Mouse (Mus musculus): Measurements from ENCODE around the gene Duox1. TPM values are rescaled to one million over a fixed set of nuclear protein-coding genes. Genes with fewer than 3 reads are reported as not detected.

Duox1 gene
- polyA plus RNA-seq, 1 experiment: not detected

GRCm38 (mm10) chr2:122370101-122370750 lies 54.8 kb downstream of the Duox1 start:
- H3K4me3 ChIP-seq (ENCODE audit: insufficient read depth, low read length): no peak overlapping the region
- H3K27ac ChIP-seq (ENCODE audit: insufficient read depth, low read depth, low read length): no peak overlapping the region
- peaks cover 4% of the 10 kb centered on the region; the same call in 1 of the 2 replicates for H3K4me1 ChIP-seq (ENCODE audit: control insufficient read depth, insufficient read depth, low read length)
- TF ChIP-seq POLR2A (IDR thresholded peaks at IDR 0.05; ENCODE audit: borderline replicate concordance, low read depth, low read length): no peak
- no peak for TF ChIP-seq CTCF (IDR thresholded peaks at IDR 0.05; ENCODE audit: low read depth, low read length)

- H3K4me3 ChIP-seq (ENCODE audit: insufficient read depth, low read length): no peak overlapping the region
- TF ChIP-seq POLR2A (IDR thresholded peaks at IDR 0.05; ENCODE audit: borderline replicate concordance, low read depth, low read length) (no peak), CTCF (IDR thresholded peaks at IDR 0.05; ENCODE audit: low read depth, low read length) (no peak)
- no peak overlapping the region for H3K27ac ChIP-seq (ENCODE audit: insufficient read depth, low read depth, low read length)
- H3K4me1 ChIP-seq (ENCODE audit: control insufficient read depth, insufficient read depth, low read length): peaks cover 4% of the 10 kb centered on the region; the same call in 1 of the 2 replicates
These were observed 56.6 kb downstream of the Duox1 start for GRCm38 (mm10) chr2:122372067-122372466.

GRCm38 (mm10) chr2:122372541-122372940 lies 57.1 kb downstream of the Duox1 start:
- H3K4me1 ChIP-seq (ENCODE audit: control insufficient read depth, insufficient read depth, low read length): peaks cover 4% of the 10 kb centered on the region; the same call in 1 of the 2 replicates
- TF ChIP-seq CTCF (IDR thresholded peaks at IDR 0.05; ENCODE audit: low read depth, low read length): no peak
- no peak for TF ChIP-seq POLR2A (IDR thresholded peaks at IDR 0.05; ENCODE audit: borderline replicate concordance, low read depth, low read length)
- no peak overlapping the region for H3K4me3 ChIP-seq (ENCODE audit: insufficient read depth, low read length)
- no peak overlapping the region for H3K27ac ChIP-seq (ENCODE audit: insufficient read depth, low read depth, low read length)

GRCm38 (mm10) chr2:122374012-122374411 lies 58.5 kb downstream of the Duox1 start:
- H3K27ac ChIP-seq (ENCODE audit: insufficient read depth, low read depth, low read length): no peak overlapping the region
- TF ChIP-seq CTCF (IDR thresholded peaks at IDR 0.05; ENCODE audit: low read depth, low read length) (no peak), POLR2A (IDR thresholded peaks at IDR 0.05; ENCODE audit: borderline replicate concordance, low read depth, low read length) (no peak)
- peaks cover 7% of the 10 kb centered on the region for H3K4me1 ChIP-seq (ENCODE audit: control insufficient read depth, insufficient read depth, low read length)
- no peak overlapping the region for H3K4me3 ChIP-seq (ENCODE audit: insufficient read depth, low read length)

- Histone ChIP-seq H3K4me3 (ENCODE audit: insufficient read depth, low read length) (peak overlapping the region; percentile 56), H3K4me1 (ENCODE audit: control insufficient read depth, insufficient read depth, low read length) (peaks cover 3% of the 10 kb centered on the region), H3K27ac (ENCODE audit: insufficient read depth, low read depth, low read length) (no peak overlapping the region)
- TF ChIP-seq CTCF (IDR thresholded peaks at IDR 0.05; ENCODE audit: low read depth, low read length) (no peak), POLR2A (IDR thresholded peaks at IDR 0.05; ENCODE audit: borderline replicate concordance, low read depth, low read length) (no peak)
These were observed 59.3 kb downstream of the Duox1 start for GRCm38 (mm10) chr2:122374666-122375331.

- peak overlapping the region; percentile 65 for H3K4me3 ChIP-seq (ENCODE audit: insufficient read depth, low read length)
- peak overlapping the region; percentile 41; the same call in 1 of the 2 replicates for H3K27ac ChIP-seq (ENCODE audit: insufficient read depth, low read depth, low read length)
- TF ChIP-seq POLR2A (IDR thresholded peaks at IDR 0.05; ENCODE audit: borderline replicate concordance, low read depth, low read length) (no peak), CTCF (IDR thresholded peaks at IDR 0.05; ENCODE audit: low read depth, low read length) (no peak)
- H3K4me1 ChIP-seq (ENCODE audit: control insufficient read depth, insufficient read depth, low read length): peaks cover 3% of the 10 kb centered on the region
These were observed 60.0 kb downstream of the Duox1 start for GRCm38 (mm10) chr2:122375391-122375991.

- TF ChIP-seq POLR2A (IDR thresholded peaks at IDR 0.05; ENCODE audit: borderline replicate concordance, low read depth, low read length) (no peak), CTCF (IDR thresholded peaks at IDR 0.05; ENCODE audit: low read depth, low read length) (no peak)
- H3K27ac ChIP-seq (ENCODE audit: insufficient read depth, low read depth, low read length): peak overlapping the region; percentile 41
- peak overlapping the region; percentile 65 for H3K4me3 ChIP-seq (ENCODE audit: insufficient read depth, low read length)
- H3K4me1 ChIP-seq (ENCODE audit: control insufficient read depth, insufficient read depth, low read length): peaks cover 3% of the 10 kb centered on the region
These were observed 60.6 kb downstream of the Duox1 start for GRCm38 (mm10) chr2:122376041-122376561.

GRCm38 (mm10) chr2:122377215-122377674 lies 61.8 kb downstream of the Duox1 start:
- H3K4me3 ChIP-seq (ENCODE audit: insufficient read depth, low read length): peak overlapping the region; percentile 78; the same call in 1 of the 2 replicates
- TF ChIP-seq POLR2A (IDR thresholded peaks at IDR 0.05; ENCODE audit: borderline replicate concordance, low read depth, low read length) (no peak), CTCF (IDR thresholded peaks at IDR 0.05; ENCODE audit: low read depth, low read length) (no peak)
- peaks cover 3% of the 10 kb centered on the region for H3K4me1 ChIP-seq (ENCODE audit: control insufficient read depth, insufficient read depth, low read length)
- H3K27ac ChIP-seq (ENCODE audit: insufficient read depth, low read depth, low read length): peak overlapping the region; percentile 62

- H3K4me1 ChIP-seq (ENCODE audit: control insufficient read depth, insufficient read depth, low read length): peaks cover 3% of the 10 kb centered on the region
- peak overlapping the region; percentile 62 for H3K27ac ChIP-seq (ENCODE audit: insufficient read depth, low read depth, low read length)
- TF ChIP-seq CTCF (IDR thresholded peaks at IDR 0.05; ENCODE audit: low read depth, low read length) (no peak), POLR2A (IDR thresholded peaks at IDR 0.05; ENCODE audit: borderline replicate concordance, low read depth, low read length) (no peak)
- H3K4me3 ChIP-seq (ENCODE audit: insufficient read depth, low read length): peak overlapping the region; percentile 78
These were observed 62.3 kb downstream of the Duox1 start for GRCm38 (mm10) chr2:122377751-122378246.
